Mouse (Mus musculus) stomach, embryonic 14.5 days (tissue): ENCODE results near the gene Zfhx3. TPM values are rescaled to one million over a fixed set of nuclear protein-coding genes. Genes with fewer than 3 reads are reported as not detected.

Source experiments
- ATAC-seq: fragments of 200-750 bp; cut with Nextera tagmentation; 2 replicates; pipeline ENCODE4 v1.8.0; 2017; ENCODE audit warnings: low read depth, moderate TSS enrichment; ENCODE audit not compliant: insufficient number of reproducible peaks, insufficient read depth, low FRiP score
- H3K27ac ChIP-seq: fragments of 300-500 bp; sonication (generic); 2 replicates; pipeline ENCODE4 v1.5.1; 2014; ENCODE audit warnings: mild to moderate bottlenecking, low read length, moderate library complexity, mixed read lengths
- H3K27me3 ChIP-seq: fragments of 300-500 bp; sonication (generic); 2 replicates; pipeline ENCODE4 v1.6.1; 2014; ENCODE audit warnings: low read length, control low read depth, mixed read lengths; ENCODE audit not compliant: control insufficient read depth, insufficient read depth
- H3K36me3 ChIP-seq: fragments of 300-500 bp; sonication (generic); 2 replicates; pipeline ENCODE4 v1.6.1; 2014; ENCODE audit warnings: mild to moderate bottlenecking, control low read depth, low read length, moderate library complexity, mixed read lengths; ENCODE audit not compliant: control insufficient read depth, insufficient read depth
- H3K4me1 ChIP-seq: fragments of 300-500 bp; sonication (generic); 2 replicates; pipeline ENCODE4 v1.6.1; 2014; ENCODE audit warnings: low read length, control low read depth, mixed read lengths; ENCODE audit not compliant: control insufficient read depth, insufficient read depth
- H3K4me2 ChIP-seq: fragments of 300-500 bp; sonication (generic); replicated peaks from 2 replicates; pipeline ENCODE4 v1.6.1; 2014; ENCODE audit warnings: low read depth, low read length, control low read depth
- H3K4me3 ChIP-seq: fragments of 300-500 bp; sonication (generic); 2 replicates; pipeline ENCODE4 v1.5.1; 2014; ENCODE audit warnings: low read depth, low read length, control low read depth
- H3K9ac ChIP-seq: fragments of 300-500 bp; sonication (generic); replicated peaks from 2 replicates; pipeline ENCODE4 v1.6.1; 2014; ENCODE audit warnings: low read depth, mild to moderate bottlenecking, control low read depth, low read length, moderate library complexity, mixed read lengths
- H3K9me3 ChIP-seq: fragments of 300-500 bp; sonication (generic); 2 replicates; pipeline ENCODE4 v1.6.1; 2016; ENCODE audit warnings: low read depth, low read length, control low read depth; ENCODE audit not compliant: control insufficient read depth
- WGBS: fragments of 180-500 bp; shearing (Covaris S2); extraction: QIAGEN DNeasy Blood & Tissue Kit; methylation state at CpG from one replicate; pipeline ENCODE4 v1.1.7; 2014; 5-methylcytosine and 5-hydroxymethylcytosine counted together
- polyA plus RNA-seq: library from polyadenylated mRNA; unstranded; fragments of >200 nt; fragmentation: Nextera tagmentation; extraction: Ambion mirVana; gene quantifications from 2 replicates; pipeline ENCODE4 v1.2.1, GENCODE M21; 2014

Gene Zfhx3
- polyA plus RNA-seq, 1 experiment from 2014 or later: 25.4 TPM

DNA sequence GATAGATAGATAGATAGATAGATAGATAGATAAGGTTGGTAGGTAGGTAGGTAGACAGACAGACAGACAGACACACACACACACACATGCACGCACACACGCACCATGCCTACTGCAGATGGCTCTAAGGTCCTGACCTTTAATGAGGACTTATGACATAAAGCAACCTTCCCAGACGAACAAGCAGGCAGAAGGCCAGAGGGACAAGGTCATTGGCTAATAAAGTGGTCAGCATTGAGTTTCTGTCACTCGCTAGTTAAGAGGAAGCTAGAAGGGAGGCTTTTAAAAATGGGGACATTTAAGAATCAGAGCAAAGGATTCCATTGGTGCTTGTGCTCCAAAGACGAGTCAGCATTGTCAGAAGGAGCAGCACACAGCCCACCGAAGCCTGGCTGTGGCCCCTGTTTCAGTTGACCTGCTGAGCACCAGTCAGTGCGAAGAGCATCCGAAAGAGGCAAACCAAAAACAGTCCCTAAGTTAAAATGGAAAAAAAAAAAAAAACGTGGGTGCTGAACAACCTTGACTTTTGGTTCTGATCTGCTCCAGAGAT lies 683.2 kb downstream of the Zfhx3 start:
- H3K4me3 ChIP-seq: no peak overlapping the region
- H3K4me2 ChIP-seq: no peak overlapping the region
- ATAC-seq: no peak
- no peak overlapping the region for H3K27ac ChIP-seq
- no peaks in the 10 kb centered on the region for H3K4me1 ChIP-seq
- H3K27me3 ChIP-seq: no peaks in the 10 kb centered on the region
- H3K9ac ChIP-seq: no peak overlapping the region
- no peaks in the 10 kb centered on the region for H3K36me3 ChIP-seq
- no peaks in the 10 kb centered on the region for H3K9me3 ChIP-seq
- WGBS: 78% methylated on average over 9 of the region's 9 CpGs

DNA sequence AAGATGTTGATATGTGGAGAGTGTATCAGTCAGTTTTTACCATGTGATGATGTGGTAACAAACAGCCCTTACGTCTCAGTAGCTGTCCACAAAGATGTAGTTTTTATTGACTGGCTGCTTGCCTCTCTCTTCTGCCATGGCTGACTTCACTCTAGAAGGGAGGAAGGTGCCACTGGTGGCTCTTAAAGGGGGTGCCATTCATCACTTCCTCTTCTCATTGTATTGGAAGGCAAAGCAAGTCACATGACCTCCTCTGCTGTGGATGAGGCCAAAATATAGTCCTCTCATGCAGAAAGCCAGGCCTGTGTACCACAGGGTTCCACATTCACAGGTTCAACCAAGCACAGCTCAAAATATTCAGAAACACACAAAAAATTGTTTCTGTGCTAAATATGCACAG lies 688.6 kb downstream of the Zfhx3 start:
- Histone ChIP-seq H3K27ac (no peak overlapping the region), H3K36me3 (no peaks in the 10 kb centered on the region), H3K4me1 (no peaks in the 10 kb centered on the region), H3K9me3 (no peaks in the 10 kb centered on the region), H3K9ac (no peak overlapping the region), H3K27me3 (no peaks in the 10 kb centered on the region), H3K4me3 (no peak overlapping the region), H3K4me2 (no peak overlapping the region)
- ATAC-seq: no peak
- 100% methylated on average over 1 of the region's 1 CpGs for WGBS

DNA sequence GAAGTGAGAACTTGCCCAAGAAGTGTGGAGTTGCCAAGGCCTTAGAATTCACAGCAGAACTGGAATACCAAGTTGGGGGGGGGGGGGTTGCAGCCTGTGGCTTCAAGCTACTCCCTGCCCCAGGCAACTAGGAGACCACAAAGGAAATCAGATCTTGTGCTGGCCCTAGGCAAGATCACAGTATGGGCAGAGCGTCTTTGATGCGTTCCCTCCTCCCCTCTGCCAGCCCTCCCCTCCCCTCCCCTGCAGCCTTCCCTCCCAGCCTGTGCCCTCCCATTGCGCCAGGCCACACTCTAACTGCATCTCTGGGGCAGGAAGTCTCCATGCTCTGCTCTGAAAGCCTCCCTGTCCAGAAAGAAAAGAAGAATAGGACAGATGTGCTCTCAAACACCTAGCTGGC lies 691.8 kb downstream of the Zfhx3 start:
- Histone ChIP-seq H3K4me3 (no peak overlapping the region), H3K9me3 (no peaks in the 10 kb centered on the region), H3K27me3 (no peaks in the 10 kb centered on the region), H3K36me3 (no peaks in the 10 kb centered on the region), H3K4me2 (no peak overlapping the region), H3K27ac (no peak overlapping the region), H3K9ac (no peak overlapping the region), H3K4me1 (no peaks in the 10 kb centered on the region)
- 59% methylated on average over 3 of the region's 3 CpGs for WGBS
- ATAC-seq: no peak

DNA sequence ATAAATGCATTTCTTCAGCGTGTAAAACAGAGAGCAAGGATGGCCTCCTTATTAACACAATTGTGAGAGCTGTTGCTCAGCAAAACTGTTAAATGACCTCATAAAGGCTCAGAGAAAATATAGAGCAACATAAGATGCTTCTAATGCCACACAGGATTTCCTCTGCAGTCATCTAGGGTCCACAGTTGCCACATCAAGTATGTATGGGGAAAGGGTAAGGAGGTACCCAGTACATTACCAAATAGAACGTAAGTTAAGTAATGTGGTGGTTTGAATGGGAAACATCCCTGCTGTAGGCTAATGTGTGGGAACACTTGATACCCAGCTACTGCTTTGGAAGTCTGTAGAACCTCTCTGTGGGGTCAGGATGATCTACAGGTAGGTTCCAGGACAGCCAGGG lies 695.4 kb downstream of the Zfhx3 start:
- WGBS: 88% methylated on average over 2 of the region's 2 CpGs

DNA sequence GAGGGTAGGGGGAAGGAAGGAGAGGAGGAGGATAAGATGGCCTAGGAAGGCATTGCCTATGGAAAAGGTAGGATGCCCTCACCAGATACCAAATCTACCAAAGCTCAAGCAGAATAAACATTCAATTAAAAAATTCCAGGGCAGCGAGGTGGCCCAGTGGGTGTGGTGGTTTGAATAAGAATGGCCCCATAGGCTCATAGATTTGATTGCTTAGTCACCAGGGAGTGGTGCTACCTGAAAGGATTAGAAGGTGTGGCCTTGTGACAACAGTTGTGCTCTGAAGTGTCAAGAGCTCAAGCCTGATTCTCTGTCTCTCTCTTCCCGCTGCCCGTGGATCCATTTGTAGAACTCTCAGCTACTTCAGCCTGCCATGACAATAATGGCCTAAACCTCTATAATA lies 703.2 kb downstream of the Zfhx3 start:
- Histone ChIP-seq H3K9me3 (no peaks in the 10 kb centered on the region), H3K27ac (no peak overlapping the region), H3K36me3 (no peaks in the 10 kb centered on the region), H3K4me1 (peaks cover 3% of the 10 kb centered on the region; the same call in 1 of the 2 replicates), H3K4me3 (no peak overlapping the region), H3K27me3 (no peaks in the 10 kb centered on the region), H3K9ac (no peak overlapping the region), H3K4me2 (no peak overlapping the region)
- 74% methylated on average over 3 of the region's 3 CpGs for WGBS
- ATAC-seq: no peak

More for the DNA sequence above, 695.4 kb downstream of the Zfhx3 start:
- no peak for ATAC-seq
- H3K9ac ChIP-seq: no peak overlapping the region
- no peak overlapping the region for H3K4me2 ChIP-seq
- no peaks in the 10 kb centered on the region for H3K36me3 ChIP-seq
- H3K4me1 ChIP-seq: no peaks in the 10 kb centered on the region
- H3K27ac ChIP-seq: no peak overlapping the region
- H3K9me3 ChIP-seq: no peaks in the 10 kb centered on the region
- H3K27me3 ChIP-seq: no peaks in the 10 kb centered on the region
- no peak overlapping the region for H3K4me3 ChIP-seq

DNA sequence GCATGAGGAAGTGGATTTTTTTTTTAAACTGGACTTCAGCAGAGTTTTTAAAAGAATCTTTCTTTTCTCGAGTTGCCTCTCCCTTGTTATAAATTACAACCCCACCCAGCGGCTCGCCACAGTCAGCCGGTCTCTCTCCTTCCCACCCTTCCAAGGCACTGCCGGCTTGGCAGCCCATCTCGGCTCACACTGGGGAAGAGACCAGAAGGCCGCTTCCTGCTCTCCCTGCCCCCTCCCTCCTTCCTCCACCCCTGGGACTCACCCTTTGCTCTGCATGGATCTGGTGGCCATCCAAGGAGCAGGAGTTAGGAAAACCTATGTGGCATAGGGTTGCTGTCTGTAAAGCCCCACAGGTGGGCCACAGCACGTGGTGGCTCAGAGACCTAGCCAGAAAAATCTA lies 705.1 kb downstream of the Zfhx3 start:
- H3K36me3 ChIP-seq: no peaks in the 10 kb centered on the region
- peaks cover 3% of the 10 kb centered on the region; the same call in 1 of the 2 replicates for H3K4me1 ChIP-seq
- no peaks in the 10 kb centered on the region for H3K9me3 ChIP-seq
- ATAC-seq: no peak
- no peak overlapping the region for H3K4me2 ChIP-seq
- H3K27me3 ChIP-seq: no peaks in the 10 kb centered on the region
- H3K9ac ChIP-seq: no peak overlapping the region
- no peak overlapping the region for H3K4me3 ChIP-seq
- H3K27ac ChIP-seq: no peak overlapping the region
- 18% methylated on average over 8 of the region's 8 CpGs for WGBS

DNA sequence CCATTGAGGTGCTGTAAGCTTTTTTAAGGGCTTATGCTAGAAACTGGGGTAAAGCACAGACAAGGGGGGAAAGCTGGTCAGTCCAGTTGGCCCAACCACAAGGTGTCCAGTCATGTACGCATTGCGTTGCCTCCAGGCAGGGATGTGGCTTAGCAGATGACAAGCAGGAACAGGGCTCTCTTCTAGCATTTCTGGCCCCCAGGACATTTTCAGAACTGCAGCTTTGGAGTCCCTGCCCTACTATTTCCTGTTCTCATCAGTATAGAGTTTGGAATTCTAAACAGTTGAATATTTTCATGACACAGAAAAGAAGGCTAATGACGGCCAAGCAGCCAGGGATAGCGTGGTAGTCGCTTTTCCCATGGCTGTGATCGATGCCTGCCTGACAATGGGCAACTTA lies 706.5 kb downstream of the Zfhx3 start:
- Histone ChIP-seq H3K4me2 (no peak overlapping the region), H3K9ac (no peak overlapping the region), H3K9me3 (no peaks in the 10 kb centered on the region), H3K27me3 (no peaks in the 10 kb centered on the region), H3K4me1 (peaks cover 3% of the 10 kb centered on the region; the same call in 1 of the 2 replicates), H3K4me3 (no peak overlapping the region), H3K27ac (no peak overlapping the region), H3K36me3 (no peaks in the 10 kb centered on the region)
- 75% methylated on average over 6 of the region's 6 CpGs for WGBS
- ATAC-seq: no peak

DNA sequence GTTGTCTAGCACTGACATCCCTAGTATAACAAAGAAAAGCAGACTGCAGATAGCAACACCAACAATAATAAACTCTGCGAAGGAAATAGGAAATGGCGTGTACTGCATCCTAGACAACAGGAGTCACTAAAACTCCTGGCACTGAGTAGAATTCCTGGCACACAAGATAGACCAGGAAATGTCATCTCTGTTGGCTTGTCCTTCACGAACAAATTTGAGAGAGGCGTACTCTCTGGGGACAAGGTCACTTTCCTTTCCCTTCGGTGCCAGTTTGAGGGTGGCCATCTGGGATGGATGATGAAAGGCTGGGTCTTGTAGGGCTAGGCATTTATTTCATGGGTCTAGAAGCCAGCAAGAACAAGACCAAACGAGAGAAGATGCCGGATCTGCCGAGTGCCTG lies 708.4 kb downstream of the Zfhx3 start:
- WGBS: 91% methylated on average over 8 of the region's 8 CpGs
- Histone ChIP-seq H3K9me3 (no peaks in the 10 kb centered on the region), H3K27me3 (no peaks in the 10 kb centered on the region), H3K27ac (no peak overlapping the region), H3K4me1 (peaks cover 3% of the 10 kb centered on the region; the same call in 1 of the 2 replicates), H3K4me2 (no peak overlapping the region), H3K4me3 (no peak overlapping the region), H3K36me3 (no peaks in the 10 kb centered on the region), H3K9ac (no peak overlapping the region)
- ATAC-seq: no peak

DNA sequence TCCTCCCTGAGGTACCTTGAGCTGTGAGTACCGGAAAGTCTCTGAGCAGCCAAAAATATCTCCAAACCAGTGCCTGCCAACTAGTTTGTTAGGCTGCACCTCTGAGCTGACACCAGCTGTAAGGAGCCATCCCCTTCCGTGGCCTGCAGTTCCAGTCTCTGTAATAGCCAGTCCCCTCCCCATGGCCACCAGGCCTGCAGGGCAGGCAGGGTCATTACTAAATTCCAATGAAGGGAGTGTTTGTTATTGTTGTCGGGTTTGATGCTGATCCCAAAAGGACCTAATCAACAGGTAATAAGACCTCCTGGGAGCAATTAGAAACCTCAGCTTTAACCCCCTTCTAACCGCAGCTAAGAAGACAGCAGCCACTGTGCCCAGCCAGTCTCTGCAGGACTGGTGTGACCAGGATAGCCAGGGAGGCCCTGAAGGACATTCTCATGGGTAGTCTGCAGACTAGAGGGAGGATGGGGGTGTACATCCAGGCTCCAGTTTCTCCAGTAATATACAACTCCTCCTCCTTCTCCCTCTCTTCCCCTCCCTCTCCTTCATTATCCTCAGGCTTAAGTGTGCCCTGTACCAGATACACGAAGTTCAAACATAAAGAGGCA lies 719.1 kb downstream of the Zfhx3 start:
- H3K4me2 ChIP-seq: no peak overlapping the region
- H3K36me3 ChIP-seq: no peaks in the 10 kb centered on the region
- H3K9ac ChIP-seq: no peak overlapping the region
- H3K27me3 ChIP-seq: no peaks in the 10 kb centered on the region
- 37% methylated on average over 5 of the region's 5 CpGs for WGBS
- ATAC-seq: no peak
- no peak overlapping the region for H3K27ac ChIP-seq
- H3K4me3 ChIP-seq: no peak overlapping the region
- H3K9me3 ChIP-seq: no peaks in the 10 kb centered on the region
- no peaks in the 10 kb centered on the region for H3K4me1 ChIP-seq
